Mouse (Mus musculus) Muller cell, postnatal 12 days (primary cell): ENCODE results near the gene Gnptg.

Experiments
- DNase-seq: peaks from one replicate; pipeline ENCODE4 v3.0.0-alpha.2; 2015; ENCODE audit errors: inconsistent ontology term

The Gnptg gene

DNA sequence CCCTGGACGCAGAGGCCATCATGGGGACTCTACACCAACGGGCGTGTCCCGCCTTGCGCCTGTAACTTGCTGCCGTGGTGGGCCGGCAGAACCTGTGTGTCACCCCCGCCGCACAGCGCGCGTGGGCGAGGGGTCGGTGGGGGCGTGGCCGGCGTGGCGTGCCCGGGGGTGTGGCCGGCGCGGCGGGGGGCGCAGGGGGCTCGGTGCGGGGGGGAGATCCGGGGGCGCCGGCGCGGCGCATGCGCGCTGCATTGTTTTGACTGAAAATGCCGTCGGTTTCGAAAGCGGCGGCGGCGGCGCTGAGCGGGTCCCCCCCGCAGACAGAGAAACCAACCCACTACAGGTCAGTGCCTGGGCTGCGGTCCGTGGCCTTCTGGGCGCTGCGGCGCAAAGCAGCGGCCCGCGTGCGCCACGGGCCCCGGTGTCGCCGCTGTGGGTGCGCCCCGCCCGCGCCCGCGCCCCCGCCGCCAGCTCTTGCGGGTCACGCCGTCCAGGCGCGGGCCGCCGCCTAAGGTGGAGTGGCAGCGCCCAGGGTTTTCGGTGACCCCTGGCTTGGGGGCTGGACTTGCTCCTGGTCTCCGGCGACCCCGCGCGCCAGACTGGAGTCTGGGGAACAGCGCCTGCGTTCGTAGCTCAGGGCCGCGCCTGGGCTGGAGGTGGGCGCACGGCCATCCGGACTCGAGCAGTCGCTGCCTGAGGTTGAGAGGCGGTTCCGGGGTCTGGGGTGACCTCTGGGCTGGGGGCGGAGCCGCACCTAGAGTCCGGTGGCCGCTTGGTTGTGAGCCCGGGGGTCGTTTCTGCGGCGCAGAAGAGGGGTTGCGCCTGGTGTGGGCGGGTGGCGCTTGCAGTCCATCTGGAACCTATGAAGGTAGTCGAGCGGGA lies 51.5 kb downstream of the Gnptg start, which contains the start of gene Unkl:
Gene Unkl (plus strand): TSS at position 248 of the 882 bp plus-strand sequence.
- DNase-seq = peak; percentile 88

- peak; percentile 4 for DNase-seq
These were observed 52.2 kb downstream of the Gnptg start for GRCm38 (mm10) chr17:25187784-25188149.

DNA sequence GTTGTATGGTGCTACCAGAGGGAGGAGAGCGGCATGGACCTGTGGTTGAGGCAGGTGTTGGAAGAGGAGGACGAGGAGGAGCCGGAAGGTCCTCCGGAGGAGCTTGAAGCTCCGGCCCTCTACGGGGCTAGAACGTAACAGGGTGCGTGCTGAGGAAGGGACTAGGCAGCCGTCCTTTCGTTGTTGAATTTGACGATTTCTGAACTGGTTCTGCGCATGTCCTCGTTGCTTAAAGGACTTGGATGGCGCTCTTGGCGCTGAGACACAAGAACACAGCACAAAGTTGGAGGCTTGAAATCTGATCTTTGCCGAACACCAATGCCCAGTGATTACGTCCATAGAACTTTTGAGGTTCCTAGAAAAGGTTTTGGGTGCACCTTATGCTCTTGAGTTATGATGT lies 55.0 kb downstream of the Gnptg start:
- peak; percentile 3 for DNase-seq

DNA sequence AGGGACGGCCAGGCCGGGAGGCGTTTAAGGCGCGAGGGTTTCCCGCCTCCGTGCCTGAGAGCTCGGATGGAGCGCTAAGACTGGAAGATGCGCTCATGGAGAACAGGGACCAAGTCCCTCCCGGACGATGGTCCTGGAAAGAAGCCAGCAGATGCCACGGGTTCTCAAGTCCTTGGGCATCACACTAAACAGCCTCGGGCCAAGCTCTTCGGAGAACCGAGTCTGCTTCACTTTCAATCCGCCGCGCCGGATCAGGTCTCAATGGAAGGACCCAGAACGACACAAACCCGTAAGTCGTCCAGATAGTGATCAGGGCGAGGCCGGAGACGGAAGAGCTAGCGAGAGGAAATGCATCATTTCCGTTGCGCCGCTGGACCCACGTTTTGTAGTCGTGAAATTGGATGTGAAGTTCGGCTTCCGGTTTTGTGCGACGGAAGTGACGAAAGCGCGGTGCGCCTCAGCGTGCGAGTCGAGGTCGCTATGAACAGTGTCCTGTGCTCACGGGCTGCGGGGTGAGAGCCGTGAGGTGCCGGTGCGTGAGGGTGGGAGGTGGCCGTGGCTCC lies 55.7 kb downstream of the Gnptg start, which contains the start of gene BC003965:
Gene BC003965 (plus strand): TSS at position 426 of the 563 bp plus-strand sequence.
- DNase-seq = peak; percentile 92
